Mouse (Mus musculus) small intestine, adult 2 months (tissue): ENCODE results near the gene BC048562.

Experiments
- CTCF ChIP-seq: fragments of 200-500 bp; IDR thresholded peaks from 2 replicates; pipeline ENCODE4 v1.5.1; 2012; ENCODE audit warnings: low read depth, mild to moderate bottlenecking, control low read depth, inconsistent platforms, low read length, moderate library complexity, mixed read lengths; ENCODE audit not compliant: insufficient replicate concordance, insufficient read length; ENCODE audit errors: extremely low read depth
- POLR2A ChIP-seq: fragments of 200-500 bp; IDR thresholded peaks from 2 replicates; pipeline ENCODE4 v1.6.1; 2012; ENCODE audit warnings: low read depth, mild to moderate bottlenecking, control low read depth, inconsistent platforms, low read length, moderate library complexity

- TF ChIP-seq POLR2A (no peak), CTCF (no peak)
These were observed 47.7 kb downstream of the BC048562 start for GRCm38 (mm10) chr9:108484021-108484420.
